Mouse (Mus musculus) embryo, embryonic 10 days (tissue): ENCODE measurements around the gene P2ry1.

Experiments
- DNase-seq: peaks from one replicate; pipeline ENCODE4 v3.0.0-alpha.2; 2015; ENCODE audit warnings: low spot score

Gene P2ry1

DNA sequence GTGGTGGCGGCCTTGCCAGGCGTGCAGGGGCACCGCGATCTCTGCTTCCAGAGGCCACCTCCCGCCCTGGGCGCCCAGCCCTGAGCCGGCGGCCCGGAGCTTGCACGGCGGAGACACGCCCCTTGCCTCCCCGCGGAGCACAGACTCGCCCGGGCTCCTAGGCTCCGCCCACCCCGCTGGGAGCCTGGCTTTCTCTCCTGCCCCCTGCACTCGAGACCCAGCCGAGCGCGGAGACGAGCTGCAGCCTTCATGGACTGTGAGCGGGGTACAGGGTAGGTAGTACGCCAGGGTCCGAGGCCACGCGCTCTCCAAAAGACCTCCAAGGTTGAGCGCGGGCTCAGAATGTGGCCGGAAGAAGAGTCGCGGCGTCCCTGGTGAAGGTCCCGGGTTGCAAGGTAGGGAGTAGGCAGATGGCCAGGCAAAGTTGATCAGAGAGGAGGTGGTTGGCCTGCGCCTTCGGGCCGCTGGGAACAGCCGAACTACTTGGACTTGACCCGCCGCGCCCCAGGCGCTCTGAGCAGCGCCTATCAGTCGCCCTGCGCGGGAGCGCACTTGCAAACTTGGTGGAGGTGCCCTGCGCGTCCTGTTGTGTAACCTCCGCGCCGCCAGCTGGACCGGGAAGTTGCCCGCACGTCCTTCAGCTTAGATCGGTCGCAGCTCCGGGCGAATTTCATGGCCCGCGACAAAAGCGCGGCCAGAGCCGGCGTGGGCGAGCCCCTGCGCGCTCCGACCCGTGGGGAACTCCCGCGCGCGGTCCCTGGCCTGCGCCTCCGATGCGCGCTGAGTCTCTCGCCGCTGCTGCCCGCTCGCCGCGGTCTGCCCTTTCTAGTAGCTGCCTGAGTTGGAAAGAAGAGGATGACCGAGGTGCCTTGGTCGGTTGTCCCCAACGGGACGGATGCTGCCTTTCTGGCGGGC is at the start of gene P2ry1:
Gene P2ry1 (plus strand): TSS at position 209 of the 915 bp plus-strand sequence.
- peak; percentile 86 for DNase-seq

- no peak for DNase-seq
Measured at GRCm38 (mm10) chr3:60953199-60953736, 49.3 kb upstream of the P2ry1 start.

DNA sequence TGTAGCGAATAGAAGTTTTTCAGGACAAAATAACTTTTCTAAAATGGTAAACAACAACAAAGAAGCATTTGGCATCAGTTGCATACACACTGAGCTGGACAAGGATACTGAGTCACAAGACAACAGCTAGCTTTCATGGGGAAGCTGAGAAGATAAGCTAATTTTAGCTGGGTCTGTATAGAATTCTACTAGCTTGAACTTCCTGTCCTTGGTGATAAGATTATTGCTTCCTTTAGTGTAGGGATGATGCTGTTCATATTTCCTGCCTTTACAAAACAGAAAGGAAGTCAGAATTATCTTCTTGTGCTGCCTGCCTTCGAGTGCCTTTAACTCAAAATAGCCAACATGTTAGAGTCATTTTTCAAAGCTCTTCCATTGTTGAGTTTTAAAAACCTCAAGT is 48.5 kb upstream of the P2ry1 start:
- no peak for DNase-seq

DNA sequence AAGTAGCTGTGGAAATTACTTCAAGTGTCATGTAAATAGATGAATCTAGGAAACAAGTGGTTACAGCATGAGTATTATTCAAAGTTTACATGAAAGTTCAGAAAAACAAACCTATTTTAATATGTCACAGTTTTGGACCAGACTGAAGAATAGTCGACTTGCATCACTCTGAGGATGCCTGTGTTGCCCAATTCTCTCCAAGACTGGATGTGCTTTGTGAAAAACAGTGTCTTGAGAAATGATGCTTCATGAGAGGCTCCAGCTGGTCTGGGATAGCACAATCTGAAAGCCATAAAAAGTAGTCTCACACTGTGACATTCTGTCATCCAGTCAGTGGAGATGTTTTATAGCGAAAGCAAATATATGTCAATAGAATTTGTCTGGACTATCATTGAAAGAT is 43.8 kb upstream of the P2ry1 start:
- no peak for DNase-seq

- no peak for DNase-seq
Measured at GRCm38 (mm10) chr3:60965137-60965536, 37.5 kb upstream of the P2ry1 start.

DNA sequence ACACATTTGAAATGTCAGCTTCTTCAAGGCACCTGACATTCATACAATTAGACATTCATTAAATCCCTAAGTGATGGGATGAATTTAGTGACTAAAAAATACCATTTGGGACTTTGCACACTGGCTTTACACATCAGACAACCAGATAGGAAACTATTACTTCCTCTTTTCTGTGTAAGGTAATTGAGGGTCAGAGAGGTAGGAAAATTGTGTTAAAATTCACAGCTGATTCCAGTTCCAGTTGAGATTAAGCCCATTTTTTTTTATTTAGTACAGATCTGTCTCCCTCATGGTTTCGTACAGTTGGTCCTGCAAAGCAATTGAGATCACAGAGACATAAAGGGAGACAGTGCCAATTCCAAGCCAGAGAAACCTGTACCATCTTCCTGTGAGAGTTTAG is 27.7 kb upstream of the P2ry1 start:
- no peak for DNase-seq

DNA sequence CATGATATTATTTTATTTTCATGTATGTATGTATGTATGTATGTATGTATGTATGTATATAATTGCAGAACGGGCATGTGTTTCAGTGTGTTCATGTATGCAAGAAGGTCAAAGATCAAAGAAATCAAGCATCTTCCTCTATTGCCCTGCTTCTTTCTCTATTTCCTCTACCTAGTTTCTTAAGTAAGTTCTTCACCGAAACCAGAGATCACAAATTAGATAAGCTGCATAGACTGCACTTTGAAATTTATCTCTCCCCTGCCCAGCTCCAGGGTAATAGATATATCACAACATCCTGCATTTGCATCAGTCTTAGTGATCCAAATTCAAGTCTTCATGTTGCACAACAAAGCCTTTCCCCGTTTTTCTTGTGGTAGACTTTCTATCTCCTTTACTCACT is 20.5 kb upstream of the P2ry1 start:
- DNase-seq, result no peak

DNA sequence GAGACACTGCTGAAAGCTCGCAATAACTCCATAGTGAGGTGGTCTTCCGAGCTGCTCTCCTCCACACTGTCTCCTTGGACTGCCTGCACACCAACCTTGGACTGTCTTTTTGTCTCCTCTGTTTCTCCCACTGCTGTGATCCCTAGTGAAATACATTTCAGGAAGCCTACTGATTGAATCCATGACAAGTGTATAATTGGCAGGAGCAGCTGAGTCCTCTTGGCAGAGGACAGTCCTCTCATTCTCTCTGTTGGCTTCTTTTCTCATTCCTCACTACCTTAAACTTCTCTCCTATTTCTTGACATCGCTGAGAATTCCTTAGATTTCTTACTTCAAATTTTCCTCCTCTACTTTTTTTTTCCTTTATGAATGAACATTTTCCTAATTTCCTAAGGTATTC is 4.5 kb upstream of the P2ry1 start:
- DNase-seq, result no peak

DNA sequence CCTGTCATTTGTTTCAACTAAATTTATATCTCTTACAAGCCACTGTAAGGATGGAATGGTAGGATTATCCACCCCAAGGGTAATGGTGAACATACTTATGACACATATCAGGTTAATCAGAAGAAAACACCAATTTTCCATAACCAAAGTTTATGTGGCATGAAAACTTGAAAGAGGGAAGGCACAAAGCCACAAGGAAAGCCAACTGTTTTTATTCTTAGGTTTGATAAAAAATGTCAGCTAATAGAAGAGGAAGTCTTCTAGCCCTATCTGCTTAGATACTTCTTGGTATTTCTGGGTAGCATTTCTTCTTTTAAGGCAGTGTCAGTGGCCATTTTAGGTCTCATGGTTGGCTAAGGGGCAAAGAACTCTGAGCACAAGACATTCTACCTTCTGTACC is 2.9 kb upstream of the P2ry1 start:
- no peak for DNase-seq

DNA sequence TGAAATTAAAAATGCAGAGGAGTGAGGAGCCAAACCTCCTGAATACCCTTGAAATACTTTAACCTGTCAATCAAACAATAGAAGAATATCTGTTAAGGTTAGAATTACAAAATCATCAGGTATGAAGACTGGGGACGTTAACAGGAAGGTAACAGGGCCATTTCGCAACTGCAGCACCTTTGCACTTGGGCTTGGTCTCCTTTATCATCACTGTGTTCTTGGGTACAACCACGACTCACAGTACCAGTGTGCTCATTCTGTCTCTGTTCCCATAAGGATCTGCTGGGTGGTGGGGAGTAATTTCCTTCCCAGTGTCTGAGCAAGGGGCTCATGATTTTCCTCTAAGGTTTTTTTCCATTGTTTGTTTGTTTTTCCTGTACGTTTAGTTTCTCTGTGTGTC is 1.8 kb upstream of the P2ry1 start:
- DNase-seq, result no peak

DNA sequence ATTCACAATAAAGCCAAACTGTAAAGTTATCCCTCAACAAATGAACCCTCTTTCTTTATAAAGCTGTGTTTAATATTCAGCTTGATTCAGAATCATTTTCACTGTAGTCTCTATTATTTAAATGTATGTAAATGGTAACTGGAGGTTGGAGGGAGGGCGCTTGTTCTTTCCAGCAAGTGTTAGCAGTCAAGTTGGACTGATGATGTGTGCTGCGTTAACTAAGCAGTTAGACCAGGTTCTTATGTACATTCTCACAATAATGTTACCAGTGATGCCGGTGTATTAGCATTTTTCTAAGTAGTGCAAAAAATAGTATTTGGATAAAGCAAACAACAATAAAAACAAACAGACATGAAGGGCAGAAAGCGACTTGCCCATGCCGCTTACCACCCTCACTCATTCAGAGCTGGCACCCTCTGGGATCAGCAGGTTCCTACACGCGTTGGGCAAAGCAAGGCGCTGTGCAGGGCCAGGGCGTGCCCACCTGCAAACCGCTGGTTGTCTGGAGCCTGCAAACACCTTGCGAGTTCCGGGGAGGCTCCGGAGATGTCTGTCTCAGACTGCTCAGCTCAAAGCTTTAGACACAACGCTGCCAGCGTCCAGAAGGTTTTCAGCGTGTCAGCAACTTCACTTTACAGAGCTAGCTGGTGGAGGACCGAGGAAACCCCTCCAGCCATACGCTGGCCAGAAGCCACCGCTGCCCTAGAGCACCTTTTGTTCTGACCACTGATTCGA is 576 bp upstream of the P2ry1 start:
- DNase-seq, result no peak

DNA sequence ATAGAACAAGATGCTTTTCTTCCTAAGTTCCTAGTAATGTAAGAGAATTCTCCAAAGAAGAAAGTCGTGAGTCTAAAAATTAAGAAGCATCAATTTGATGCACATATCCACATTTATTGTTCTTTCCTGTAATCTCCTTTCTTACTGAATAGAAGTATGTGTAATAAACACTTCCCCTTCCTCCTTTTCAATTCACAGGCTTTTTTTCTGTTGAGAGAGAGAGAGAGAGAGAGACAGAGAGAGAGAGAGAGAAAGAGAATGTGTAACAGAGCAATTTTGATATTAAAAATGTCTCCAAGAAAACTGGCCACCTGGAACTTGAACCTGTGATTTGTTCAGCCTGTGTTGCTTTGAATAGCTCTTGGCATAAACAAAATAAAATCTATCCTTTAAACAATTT is 2.0 kb downstream of the P2ry1 start:
- no peak for DNase-seq

- DNase-seq, result no peak
Measured at GRCm38 (mm10) chr3:61011660-61012059, 9.1 kb downstream of the P2ry1 start.

DNA sequence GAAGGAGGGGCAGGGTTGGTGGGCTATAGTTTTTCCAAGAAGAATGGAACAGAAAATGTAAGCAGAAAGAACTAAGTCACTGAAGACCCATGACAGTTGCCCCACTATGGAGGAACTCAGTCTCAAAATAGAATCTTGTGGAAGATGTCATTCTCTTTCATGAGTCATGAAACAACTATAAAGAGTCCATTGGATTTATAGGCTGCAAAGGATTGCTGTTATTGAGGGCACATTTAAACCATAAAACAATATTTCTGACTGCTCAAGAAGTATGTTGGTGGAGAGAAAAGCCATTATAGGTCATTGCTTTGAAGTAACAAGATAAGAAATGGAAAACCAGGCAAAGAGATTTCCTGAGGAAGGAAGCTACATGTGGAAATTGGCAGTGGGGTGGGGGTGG is 10.0 kb downstream of the P2ry1 start:
- no peak for DNase-seq

DNA sequence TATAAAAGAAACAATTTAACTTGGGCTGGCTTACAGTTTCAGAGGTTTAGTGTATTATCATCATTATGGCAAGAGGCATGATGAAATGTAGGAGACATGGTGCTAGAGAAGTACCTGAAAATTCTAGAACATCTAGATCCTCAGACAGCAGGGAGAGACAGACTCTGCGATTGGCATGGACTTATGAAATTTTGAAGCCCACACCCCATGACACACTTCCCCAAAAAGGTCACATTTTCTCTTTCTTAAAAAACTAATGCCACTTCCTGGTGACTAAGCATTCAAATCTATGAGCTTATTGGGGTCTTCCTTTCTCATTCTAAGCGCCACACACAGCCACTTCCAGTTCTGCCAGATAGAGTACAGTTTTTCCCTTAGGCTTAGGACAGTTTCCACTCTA is 14.1 kb downstream of the P2ry1 start:
- DNase-seq, result no peak

DNA sequence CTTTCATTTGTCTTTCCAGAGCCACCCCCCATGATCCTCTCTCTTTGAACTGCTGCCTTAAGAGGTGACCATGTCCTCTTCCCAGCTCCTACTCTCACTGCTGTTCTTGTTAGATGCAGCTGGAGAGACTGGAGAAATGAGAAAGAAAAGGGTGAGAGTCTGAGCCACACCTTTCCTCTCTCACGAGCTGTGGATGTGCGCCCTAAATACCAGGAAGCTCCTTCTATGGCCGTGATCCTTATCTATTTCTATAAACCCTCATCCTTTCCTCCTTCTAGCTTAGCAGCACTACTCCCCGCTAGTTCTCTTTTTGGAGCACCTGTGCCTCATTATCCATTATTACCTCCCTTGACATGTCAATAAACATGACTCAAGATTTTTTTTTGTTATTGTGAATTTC is 29.5 kb downstream of the P2ry1 start:
- DNase-seq, result no peak

DNA sequence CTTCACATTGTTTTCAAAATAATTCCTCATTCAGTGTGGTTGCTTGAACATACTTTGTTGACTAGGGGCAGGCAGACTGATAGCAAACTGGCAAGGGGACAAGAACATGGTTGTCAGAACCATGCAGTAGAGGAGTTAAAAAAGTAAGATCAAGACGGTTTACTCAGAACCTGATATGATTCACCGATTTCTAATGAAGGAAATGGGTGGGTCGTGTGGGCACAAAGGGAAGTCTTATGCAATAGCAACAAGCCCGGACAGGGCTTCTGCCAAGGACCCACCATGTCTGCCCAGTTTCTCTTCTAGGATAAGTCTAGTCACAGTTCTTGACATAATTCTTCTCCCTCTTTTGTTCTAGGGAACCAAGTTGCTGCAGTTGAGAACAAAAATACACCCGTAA is 33.0 kb downstream of the P2ry1 start:
- no peak for DNase-seq

DNA sequence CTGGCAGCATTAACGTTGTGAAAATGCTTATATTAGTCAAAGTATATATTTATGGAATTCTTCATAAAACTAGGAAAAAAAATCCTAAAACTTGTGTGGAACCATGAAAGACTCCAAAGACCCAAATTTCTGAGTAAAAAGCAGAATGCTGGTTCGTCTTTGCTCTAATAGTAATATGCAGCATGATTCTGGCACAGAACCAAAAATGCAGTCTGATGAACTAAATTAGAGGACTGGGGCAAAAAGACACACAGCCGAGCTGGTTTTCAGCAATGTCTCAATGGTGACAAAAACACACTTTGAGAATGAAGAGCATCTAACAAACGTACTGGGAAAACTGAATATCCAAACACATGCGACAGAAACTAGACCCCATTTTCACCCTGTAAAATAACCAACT is 37.3 kb downstream of the P2ry1 start:
- DNase-seq, result no peak

DNA sequence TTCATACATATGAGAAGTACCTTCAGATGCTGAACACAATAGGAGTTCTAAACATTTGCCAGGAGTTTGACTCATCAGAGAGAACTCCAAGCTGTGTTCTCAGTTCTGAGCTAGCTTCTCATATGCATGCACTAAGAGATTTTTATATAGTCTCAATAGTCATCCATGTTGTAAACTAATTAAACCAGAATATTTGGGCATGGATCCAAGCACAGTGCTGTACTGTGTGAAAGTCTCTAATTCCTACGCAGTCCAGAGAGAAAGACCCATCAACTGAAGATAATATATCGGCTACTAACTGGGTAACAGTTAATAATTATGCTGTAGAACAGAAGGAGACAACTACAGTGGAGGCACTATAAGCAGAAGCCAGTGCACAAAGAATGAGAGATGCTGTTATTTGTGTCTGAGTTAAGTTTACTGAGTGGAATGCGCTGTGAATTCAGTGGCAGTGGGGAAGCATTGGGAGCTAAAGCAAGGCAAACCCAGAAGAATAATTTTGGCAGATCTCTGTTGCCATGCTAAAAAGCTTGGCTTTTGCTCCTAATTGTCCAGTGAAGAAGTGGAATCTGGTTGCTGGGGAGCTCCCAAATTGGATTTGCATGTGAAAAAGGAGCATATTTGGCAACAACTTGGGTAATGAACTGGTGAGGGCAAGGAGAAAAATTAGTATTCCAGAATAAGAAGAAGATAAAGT is 47.5 kb downstream of the P2ry1 start:
- DNase-seq, result no peak
